Mouse (Mus musculus): Measurements from ENCODE around the gene Sspo. TPM values are rescaled to one million over a fixed set of nuclear protein-coding genes. Genes with fewer than 3 reads are reported as not detected.

Gene Sspo
- total RNA-seq, 1 experiment from 2014 or later, result not detected

- ATAC-seq (replicated peaks; ENCODE audit: low read depth, poor library complexity, severe bottlenecking), result no peak
Measured at GRCm38 (mm10) chr6:48435111-48435510, 12.9 kb upstream of the Sspo start.

- no peak for ATAC-seq (replicated peaks; ENCODE audit: low read depth, poor library complexity, severe bottlenecking)
Measured at GRCm38 (mm10) chr6:48435706-48436349, 12.2 kb upstream of the Sspo start.

DNA sequence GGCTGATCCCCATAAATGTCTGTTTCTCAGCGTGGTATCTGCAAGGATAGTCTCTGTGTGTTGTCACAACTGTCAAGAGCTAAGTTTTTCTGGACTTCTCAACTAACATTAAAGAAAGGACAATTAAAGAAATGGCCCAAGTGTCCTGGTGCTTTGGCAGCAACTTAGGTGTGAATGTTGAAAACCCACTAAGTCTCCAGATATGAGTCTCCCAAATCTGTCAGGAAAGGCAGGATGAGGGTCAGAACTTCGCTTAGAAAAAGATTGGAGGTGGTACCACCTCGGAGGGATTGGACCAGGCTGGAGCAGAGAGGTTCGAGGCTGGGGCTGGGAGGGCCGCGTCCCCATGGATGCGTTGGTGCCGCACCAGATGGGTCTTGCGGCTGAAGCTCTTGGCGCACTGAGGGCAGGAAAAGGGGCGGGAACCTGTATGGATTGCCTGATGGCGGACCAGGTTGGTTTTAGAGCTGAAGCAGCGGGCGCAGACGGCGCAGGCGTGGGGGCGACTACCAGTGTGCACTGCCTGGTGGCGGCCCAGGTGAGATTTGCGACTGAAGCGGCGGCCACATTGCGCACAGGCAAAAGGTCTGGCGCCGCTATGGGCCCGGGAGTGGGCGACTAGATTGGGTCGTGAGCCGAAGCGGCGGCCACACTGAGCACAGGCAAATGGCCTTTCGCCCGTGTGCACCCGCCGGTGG, 10.2 kb upstream of the Sspo start:
- ATAC-seq (replicated peaks; ENCODE audit: low read depth, poor library complexity, severe bottlenecking), result no peak

GRCm38 (mm10) chr6:48438475-48439125, 9.4 kb upstream of the Sspo start:
- no peak for ATAC-seq (replicated peaks; ENCODE audit: low read depth, poor library complexity, severe bottlenecking)

DNA sequence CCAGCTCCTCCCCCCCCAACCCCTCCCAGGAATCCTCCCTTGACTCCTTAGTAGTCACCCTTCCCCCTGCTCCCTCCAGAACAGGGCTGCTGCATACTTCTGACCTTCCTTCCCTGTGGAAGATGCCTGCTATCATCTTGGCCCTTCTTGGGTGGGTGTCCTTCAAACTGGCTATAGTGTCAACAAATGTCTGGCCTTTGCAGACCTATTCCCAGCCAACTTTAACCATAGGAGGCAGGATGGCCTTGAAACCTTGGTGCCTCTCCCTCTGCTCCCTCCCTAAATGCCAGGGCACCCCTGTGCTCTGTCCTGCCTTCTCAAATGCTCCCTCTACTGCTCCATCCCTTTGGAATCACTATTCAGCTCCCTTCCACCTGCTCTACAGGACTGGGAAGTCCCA, 8.4 kb upstream of the Sspo start:
- ATAC-seq (replicated peaks; ENCODE audit: low read depth, poor library complexity, severe bottlenecking), result no peak

DNA sequence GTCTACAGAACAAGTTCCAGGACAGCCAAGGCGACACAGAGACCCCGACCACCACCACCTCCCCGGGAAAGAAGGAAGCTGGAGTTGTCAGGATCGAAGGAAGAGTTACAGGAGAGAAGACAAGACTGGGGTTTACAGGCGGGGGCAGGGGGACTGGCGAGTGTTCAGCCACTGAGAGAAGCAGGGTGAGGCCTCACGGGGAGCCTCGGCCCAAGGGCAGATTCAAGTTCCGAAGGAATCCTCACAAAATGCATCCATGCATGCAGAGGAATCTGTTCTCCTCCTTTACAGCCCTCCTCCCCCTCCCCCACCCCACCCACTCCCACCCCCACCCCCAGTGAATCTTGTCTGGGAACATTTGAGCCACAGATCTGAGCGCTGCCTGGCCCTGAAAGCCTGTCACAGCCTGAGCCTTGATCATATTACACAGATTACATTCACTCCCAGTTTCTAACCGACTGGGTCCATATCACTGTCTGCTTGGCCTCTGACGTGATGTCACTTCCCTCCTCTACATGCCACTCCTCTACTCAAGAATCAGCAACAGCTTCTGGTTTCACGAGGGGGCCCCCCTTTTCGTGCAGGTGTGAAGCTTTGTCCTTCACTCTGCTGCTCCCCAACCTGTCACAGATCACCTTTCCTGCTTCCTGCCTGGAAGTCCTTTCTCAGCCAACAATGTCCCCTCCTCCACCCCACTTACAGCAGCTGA, 7.6 kb upstream of the Sspo start:
- ATAC-seq (replicated peaks; ENCODE audit: low read depth, poor library complexity, severe bottlenecking), result no peak

DNA sequence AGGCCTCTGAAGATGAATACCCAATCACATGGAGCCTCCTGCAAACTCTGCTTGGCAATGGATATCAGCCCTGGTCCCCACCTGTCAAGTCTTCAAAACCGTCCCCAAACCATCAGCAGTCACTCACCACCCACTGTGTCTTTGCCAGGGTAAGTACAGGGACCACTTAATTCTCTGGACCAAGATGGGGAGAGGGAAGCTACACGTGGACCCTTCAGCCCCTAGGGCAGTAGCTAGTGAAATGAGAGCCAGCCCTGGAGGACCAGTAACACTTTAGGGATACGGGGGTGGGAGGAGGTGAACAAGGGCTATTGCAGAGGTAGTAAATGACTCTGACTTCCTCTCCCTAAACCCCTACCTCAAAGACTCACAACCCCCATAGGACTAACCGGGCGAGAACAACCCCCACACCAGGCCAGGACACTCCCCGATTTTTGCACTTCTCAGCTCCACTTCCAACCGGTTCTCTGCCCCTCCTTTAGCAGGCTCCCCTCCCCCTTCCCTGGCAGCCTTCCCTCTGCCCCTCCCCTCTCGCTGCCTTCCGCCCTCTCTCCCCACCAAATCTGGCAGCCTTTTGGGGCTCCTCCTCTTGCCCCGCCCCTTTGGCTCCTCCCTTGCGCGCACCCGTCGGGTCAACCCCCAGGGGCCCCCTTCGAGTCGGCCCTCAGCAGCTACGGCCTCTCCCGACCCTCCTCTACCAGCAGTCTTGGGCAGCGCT, 4.3 kb upstream of the Sspo start:
- ATAC-seq (replicated peaks; ENCODE audit: low read depth, poor library complexity, severe bottlenecking), result peak; percentile 80

- peak; percentile 14 for ATAC-seq (replicated peaks; ENCODE audit: low read depth, poor library complexity, severe bottlenecking)
Measured at GRCm38 (mm10) chr6:48444310-48445180, 3.5 kb upstream of the Sspo start.

- 0 out of 2 replicates have a peak, but pooled peaks have one; percentile 8 for ATAC-seq (replicated peaks; ENCODE audit: low read depth, poor library complexity, severe bottlenecking)
Measured at GRCm38 (mm10) chr6:48445181-48446101, 2.6 kb upstream of the Sspo start, which contains the start of gene Zfp467. Zfp467 (minus strand) TSS chr6:48445825.

DNA sequence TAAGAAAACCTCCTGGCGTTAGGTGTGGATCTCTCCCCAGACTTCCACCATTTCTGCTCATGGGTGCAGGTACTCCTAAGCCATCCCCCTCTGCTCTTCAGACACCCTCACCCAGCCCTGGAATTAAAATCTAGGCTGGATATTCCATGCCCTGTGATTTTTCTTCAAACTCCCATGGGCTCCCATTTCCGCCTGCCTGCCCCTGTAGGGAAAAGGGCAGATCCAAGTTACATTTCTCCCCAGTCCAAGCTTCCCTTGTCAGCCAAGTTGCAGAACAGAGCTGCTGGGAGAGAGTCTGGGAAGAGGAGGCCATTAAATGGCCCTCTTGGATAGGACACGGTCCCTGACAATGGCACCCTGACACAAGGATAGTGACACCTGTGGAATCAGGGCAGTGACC, 1.8 kb upstream of the Sspo start:
- no peak for ATAC-seq (replicated peaks; ENCODE audit: low read depth, poor library complexity, severe bottlenecking)

- no peak for ATAC-seq (replicated peaks; ENCODE audit: low read depth, poor library complexity, severe bottlenecking)
Measured at GRCm38 (mm10) chr6:48446896-48447295, 1.1 kb upstream of the Sspo start.

- ATAC-seq (replicated peaks; ENCODE audit: low read depth, poor library complexity, severe bottlenecking), result no peak
Measured at GRCm38 (mm10) chr6:48448527-48448926, 498 bp downstream of the Sspo start.

- ATAC-seq (replicated peaks; ENCODE audit: low read depth, poor library complexity, severe bottlenecking), result no peak
Measured at GRCm38 (mm10) chr6:48452151-48452550, 4.1 kb downstream of the Sspo start.

DNA sequence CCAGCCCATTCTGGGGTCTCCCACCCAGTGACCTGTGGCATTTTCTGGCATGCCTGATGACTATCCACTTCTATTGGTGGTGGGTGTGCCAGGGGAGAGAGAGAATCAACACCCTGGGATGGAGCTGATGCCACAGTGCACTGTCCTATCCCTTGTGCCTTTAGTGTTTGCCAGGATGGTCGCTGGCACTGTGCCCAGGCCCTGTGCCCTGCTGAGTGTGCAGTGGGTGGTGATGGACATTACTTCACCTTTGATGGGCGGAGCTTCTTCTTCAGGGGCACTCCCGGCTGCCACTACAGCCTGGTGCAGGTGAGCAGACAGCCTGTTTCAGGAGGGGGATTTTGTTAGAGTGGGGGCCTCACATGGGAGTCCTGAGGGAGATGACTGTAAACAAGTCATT, 4.7 kb downstream of the Sspo start:
- ATAC-seq (replicated peaks; ENCODE audit: low read depth, poor library complexity, severe bottlenecking), result no peak

GRCm38 (mm10) chr6:48464966-48465679, 17.1 kb downstream of the Sspo start:
- no peak for ATAC-seq (replicated peaks; ENCODE audit: low read depth, poor library complexity, severe bottlenecking)

DNA sequence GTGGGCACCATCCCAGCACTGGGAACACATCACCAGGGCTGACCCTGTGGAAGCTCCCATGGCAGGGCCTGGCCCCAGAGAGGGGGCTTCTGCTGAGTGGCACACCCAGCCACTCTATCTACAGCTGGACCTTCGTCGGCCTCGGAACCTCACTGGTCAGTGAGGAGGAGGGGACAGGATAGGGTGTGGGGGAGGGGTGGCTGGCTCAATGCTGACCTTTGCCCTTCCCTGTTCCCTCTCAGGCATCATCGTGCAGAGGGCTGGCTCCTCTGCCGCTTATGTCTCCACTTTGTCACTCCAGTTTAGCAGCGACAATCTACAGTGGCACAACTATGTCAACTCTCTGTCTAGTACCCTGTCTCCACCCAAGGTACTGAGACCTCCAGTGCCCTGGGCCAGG, 18.7 kb downstream of the Sspo start:
- no peak for ATAC-seq (replicated peaks; ENCODE audit: low read depth, poor library complexity, severe bottlenecking)

DNA sequence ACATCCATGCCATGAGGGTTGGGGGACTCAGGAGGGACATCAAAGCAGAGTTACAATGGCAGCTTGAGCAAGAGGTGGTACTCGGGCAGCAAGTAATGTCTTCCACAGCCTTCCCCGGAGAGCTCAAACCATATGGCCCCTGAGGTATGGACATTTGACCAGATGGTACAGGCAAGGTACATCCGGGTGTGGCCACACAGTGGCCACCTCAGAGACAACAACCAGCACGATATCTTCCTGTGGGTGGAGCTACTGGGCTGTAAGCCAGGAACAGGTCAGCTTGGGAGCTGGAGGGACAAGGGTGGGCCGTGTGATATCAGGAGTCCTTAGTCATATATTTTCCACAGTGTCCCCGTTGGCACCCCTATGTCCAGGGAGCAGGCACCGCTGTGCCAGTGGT, 19.5 kb downstream of the Sspo start:
- ATAC-seq (replicated peaks; ENCODE audit: low read depth, poor library complexity, severe bottlenecking), result no peak

Data from common myeloid progenitor, adult 5-6 weeks (primary cell).